Mouse (Mus musculus) kidney, adult 18-20 months (tissue): Measurements from ENCODE around the gene Atg13.
"Not testable (repeated sequence)": the region's sequence is repeated elsewhere in the genome, so short reads cannot be mapped to it uniquely, and the experiment has no call there.

ENCODE experiments used
- DNase-seq: peaks from one replicate; pipeline ENCODE4 v3.0.0; 2021

The Atg13 gene

GRCm38 (mm10) chr2:91710272-91711234 is at the start of gene Atg13, which contains the start of gene Harbi1:
Atg13 (minus strand) TSS chr2:91710576.
Harbi1 (plus strand) TSS chr2:91710852.
- DNase-seq, result peak; percentile 93

- peak; percentile 49 for DNase-seq
These were observed 39.5 kb upstream of the Atg13 start for GRCm38 (mm10) chr2:91749811-91750261.

- no peak for DNase-seq
These were observed 34.3 kb upstream of the Atg13 start for GRCm38 (mm10) chr2:91744686-91745085.

GRCm38 (mm10) chr2:91739586-91739985 is 29.2 kb upstream of the Atg13 start:
- DNase-seq, result no peak

DNA sequence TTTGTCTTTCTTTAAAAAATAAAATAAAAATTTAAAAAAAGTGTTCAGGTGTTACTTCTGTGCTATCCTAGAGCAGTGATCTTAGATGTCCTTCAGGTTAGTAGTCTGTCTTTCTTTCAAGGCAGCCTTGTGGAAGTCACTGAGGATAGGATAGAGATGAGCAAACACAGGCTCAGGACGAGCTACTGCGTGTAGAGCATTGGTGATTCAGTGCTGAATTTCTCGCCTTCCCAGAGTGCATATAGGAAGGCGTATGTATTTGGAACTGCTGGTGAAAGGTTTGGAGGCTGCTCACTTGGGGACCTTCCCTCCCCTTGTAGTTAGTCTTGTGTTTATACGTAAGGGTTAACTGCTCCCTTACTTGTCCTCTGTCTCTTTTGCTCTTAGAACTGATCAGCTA is 24.8 kb upstream of the Atg13 start:
- DNase-seq, result no peak

- DNase-seq, result peak; percentile 87
These were observed 19.8 kb upstream of the Atg13 start, which contains the start of gene Ambra1 for GRCm38 (mm10) chr2:91729971-91730821. Ambra1 (plus strand) TSS chr2:91730134.

GRCm38 (mm10) chr2:91729571-91729970 is 19.2 kb upstream of the Atg13 start:
- DNase-seq, result no peak

- DNase-seq, result no peak
These were observed 16.6 kb upstream of the Atg13 start for GRCm38 (mm10) chr2:91727011-91727410.

DNA sequence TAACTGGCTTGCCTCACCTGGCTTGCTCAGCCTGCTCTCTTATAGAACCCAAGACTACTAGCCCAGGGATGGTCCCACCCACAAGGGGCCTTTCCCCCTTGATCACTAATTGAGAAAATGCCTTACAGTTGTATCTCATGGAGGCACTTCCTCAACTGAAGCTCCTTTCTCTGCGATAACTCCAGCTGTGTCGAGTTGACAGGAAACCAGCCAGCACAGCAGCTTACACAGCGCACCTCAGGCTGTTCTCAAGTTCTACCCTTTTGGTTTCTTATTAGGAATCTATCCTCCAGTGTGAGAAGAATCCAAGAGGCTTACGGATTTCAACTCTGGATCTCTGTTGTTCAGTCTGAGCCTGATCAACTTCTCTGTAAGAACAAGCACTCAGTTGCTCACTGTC is 15.1 kb upstream of the Atg13 start:
- DNase-seq, result not testable (repeated sequence)

DNA sequence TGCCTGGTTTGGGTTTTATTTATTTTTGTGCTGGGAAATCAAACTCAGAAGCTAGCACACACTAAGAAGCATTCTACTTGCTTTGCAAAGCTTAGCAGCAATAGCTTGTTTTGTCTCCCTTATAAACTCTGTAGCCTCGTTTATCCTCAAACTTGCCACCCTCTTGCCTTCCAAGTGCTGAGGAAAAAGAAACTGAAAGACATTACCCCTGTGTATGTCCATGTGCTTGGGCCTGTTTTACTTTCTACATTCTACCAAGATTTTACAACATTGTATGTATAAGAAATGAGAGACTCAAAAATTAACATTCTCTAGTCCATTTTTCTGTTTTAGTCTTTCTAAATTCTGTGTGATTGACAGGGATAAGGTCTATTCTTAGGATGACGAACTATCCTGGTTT is 14.3 kb upstream of the Atg13 start:
- DNase-seq, result no peak

- no peak for DNase-seq
These were observed 13.6 kb upstream of the Atg13 start for GRCm38 (mm10) chr2:91723951-91724350.

- no peak for DNase-seq
These were observed 13.0 kb upstream of the Atg13 start for GRCm38 (mm10) chr2:91723382-91723781.

DNA sequence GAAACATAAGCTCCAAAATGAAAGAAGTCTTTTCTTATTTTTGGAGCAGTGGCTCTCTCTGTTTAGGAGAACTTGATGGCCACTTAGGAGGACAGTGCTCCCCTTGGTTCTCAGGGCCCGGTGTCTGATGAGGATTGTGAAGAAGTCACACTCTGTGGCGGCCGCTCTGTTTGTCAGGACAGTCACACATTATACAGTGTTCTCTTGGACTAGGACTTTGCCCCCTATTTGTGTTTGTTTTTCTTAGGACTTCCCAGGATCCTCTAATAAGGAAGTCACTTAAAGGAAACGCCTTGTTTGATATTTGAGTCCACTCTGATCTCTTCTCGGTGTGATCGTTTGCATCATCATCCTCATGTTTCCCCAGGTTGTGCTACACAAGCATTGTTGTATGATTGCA is 7.9 kb upstream of the Atg13 start:
- DNase-seq, result peak; percentile 46

DNA sequence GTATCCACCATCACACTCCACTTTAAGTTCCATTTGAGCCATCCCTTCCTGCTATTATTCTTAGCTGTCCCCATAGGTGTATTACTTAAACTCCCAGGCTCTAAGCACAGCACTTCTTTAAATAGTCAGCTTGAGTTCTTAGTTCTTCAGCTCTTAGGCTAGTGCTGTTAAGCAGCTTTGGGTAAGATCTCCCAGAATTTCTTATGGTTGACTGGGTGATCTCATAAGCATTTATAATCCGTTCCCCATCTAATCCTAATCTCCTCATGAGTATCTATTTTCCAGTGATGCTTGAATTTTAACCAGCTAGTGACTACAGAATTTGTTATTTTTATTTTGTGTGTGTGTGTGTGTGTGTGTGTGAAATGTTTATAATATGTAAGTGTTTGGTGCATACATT is 4.5 kb upstream of the Atg13 start:
- no peak for DNase-seq

DNA sequence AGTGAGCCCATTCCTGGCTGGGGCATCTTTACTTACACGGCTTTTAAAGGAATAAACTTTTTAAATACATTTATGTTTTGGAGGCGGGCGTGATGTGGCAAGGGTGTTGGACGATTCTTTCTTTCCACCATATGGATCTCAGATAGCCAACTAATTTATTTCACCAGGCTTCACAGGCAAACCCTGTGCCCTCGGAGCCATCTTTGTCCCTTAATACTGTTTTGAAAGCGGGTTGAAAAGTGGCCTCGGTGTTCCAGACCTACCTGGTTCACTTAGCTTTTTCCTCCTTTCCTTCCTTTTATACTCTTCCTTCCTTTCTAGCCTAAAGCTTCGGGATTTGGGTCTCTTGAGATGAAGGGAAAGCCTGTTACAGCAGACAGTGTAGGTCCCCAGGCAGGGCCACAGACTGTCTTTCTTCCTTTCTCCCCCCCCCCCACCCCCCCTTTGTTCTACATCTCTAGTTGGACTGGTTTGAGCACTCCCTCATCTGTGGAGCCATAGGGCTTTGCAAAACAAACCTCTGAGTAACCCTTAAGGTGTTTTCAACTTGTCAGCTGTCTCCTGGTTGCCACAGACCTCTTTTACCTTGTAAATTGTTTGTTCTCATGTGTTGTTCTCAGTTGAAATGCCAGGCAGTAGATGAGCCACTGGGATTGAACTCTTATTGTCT is 1.0 kb upstream of the Atg13 start:
- no peak for DNase-seq

DNA sequence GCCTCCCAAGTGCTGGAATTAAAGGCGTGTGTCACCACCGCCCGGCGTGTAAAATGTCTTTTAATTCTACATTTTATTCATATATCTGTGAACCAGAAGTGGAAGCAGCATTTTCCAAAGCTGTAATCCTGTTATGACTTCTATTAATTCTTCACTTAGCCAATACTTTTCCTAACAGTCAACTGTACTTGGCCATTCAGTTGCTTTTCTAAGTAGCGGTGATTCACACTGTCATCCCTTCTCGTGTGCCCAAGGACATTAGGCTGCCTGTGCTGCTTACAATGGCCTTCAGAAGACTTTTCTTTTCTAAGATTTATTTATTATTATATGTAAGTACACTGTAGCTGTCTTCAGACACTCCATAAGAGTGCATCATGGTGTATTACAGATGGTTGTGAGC is 2.0 kb downstream of the Atg13 start:
- no peak for DNase-seq

DNA sequence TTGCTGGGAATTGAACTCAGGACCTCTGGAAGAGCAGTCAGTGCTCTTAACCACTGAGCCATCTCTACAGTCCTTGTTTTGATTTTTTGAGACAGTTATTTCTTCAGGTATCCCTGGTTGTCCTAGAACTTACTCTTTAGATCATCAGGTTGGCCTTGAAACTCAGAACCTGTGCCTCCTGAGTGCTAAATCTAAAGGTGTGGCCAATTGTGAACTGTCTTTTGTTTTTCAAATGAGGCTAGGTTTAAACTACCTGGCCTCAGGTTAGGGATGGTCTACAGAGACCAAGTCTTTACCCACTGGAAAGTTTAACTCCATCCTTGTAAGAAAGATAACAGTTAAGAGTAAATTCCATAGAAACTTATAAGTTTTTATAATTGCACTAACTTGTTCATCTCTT is 3.9 kb downstream of the Atg13 start:
- DNase-seq, result no peak

DNA sequence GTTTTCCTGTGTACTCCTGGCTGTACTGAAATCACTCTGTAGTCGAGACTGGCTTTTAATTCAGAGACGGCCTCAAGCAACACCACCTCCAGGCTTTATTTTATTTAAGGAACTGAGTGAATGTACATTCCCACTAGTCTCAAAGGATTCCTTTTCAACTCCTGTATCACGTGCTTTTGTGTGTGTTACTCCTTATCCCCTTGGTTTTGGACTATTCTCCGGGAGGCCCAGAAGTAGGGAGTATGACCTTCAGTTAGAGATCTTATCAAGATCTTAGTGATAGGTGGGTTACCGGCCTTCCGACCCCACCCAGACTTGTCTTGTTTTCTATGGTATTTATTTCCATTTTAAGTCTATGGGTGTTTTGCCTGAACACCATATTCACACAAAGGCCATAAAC is 4.6 kb downstream of the Atg13 start:
- DNase-seq, result no peak

- no peak for DNase-seq
These were observed 9.0 kb downstream of the Atg13 start for GRCm38 (mm10) chr2:91701366-91701765.

- DNase-seq, result no peak
These were observed 11.2 kb downstream of the Atg13 start for GRCm38 (mm10) chr2:91699225-91699624.

- DNase-seq, result no peak
These were observed 14.2 kb downstream of the Atg13 start for GRCm38 (mm10) chr2:91696225-91696590.

- DNase-seq, result no peak
These were observed 14.7 kb downstream of the Atg13 start for GRCm38 (mm10) chr2:91695436-91696224.
